Comparison of ENCODE assay signal across 8 mouse cellular contexts in the genomic region with DNA sequence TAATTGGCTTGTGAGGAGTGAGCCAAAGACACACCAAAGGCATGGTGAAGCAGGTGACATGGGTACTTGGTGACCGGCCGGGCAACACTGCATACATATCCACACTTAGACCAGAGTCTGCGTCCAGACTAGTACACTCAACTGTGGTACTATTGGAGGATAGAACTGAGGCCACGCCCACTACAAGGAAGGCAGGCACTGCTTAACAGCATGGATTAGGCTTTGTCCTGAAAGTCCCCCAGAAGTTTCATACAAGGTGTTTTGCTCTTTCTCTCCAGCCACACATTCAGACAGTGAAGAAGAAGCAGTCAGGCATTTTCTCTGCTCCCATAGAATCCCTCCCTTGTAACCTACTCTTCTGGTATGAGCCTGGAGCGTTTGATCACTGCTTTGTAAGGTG. TPM values are rescaled to one million over a fixed set of nuclear protein-coding genes. Genes with fewer than 3 reads are reported as not detected.
A peak's percentile ranks its signal among the peaks of the same experiment; 100 is the strongest.
DNase-seq lines count a peak whose midpoint lies in the region; ATAC-seq and TF ChIP-seq lines count a peak whose summit lies in the region.

No protein-coding gene starts in this region.

- no peak for TF ChIP-seq CTCF in stomach, postnatal 0 days (IDR thresholded peaks at IDR 0.05; ENCODE audit: low read depth)

- H3K27ac ChIP-seq in liver, embryonic 13.5 days, result peak overlapping the region; percentile 94
- peak overlapping the region; percentile 94; the same call in 1 of the 2 replicates for H3K27ac ChIP-seq in stomach, postnatal 0 days (replicated peaks)

- no peaks in the 10 kb centered on the region for H3K27me3 ChIP-seq in liver, embryonic 13.5 days
- no peaks in the 10 kb centered on the region for H3K27me3 ChIP-seq in stomach, postnatal 0 days (ENCODE audit: control insufficient read depth, insufficient read depth, low read length)

- H3K4me1 ChIP-seq in liver, embryonic 13.5 days (replicated peaks), result peaks cover 38% of the 10 kb centered on the region
- no peaks in the 10 kb centered on the region for H3K4me1 ChIP-seq in stomach, postnatal 0 days (replicated peaks; ENCODE audit: control insufficient read depth, insufficient read depth)

- H3K4me3 ChIP-seq in liver, embryonic 13.5 days (replicated peaks), result peak overlapping the region; percentile 72
- H3K4me3 ChIP-seq in stomach, postnatal 0 days (ENCODE audit: low read depth, low read length), result peak overlapping the region; percentile 86

- peak overlapping the region; percentile 84 for H3K9ac ChIP-seq in liver, embryonic 13.5 days
- peak overlapping the region; percentile 82 for H3K9ac ChIP-seq in stomach, postnatal 0 days (ENCODE audit: low read length)

- WGBS in liver, embryonic 13.5 days (ENCODE audit: insufficient replicate concordance), result 1% methylated on average over 5 of the region's 5 CpGs
- 0% methylated on average over 5 of the region's 5 CpGs for WGBS in stomach, postnatal 0 days

- H3K4me2 ChIP-seq in liver, embryonic 13.5 days, result peak overlapping the region; percentile 92
- peak overlapping the region; percentile 68 for H3K4me2 ChIP-seq in stomach, postnatal 0 days (replicated peaks; ENCODE audit: low read depth)

- no peak for TF ChIP-seq EP300 in stomach, postnatal 0 days (optimal IDR thresholded peaks at IDR 0.05)

- peak; percentile 72 for DNase-seq in urinary bladder, postnatal 14 days (ENCODE audit: low spot score)
- DNase-seq in urinary bladder, postnatal 10 days (ENCODE audit: low spot score), result no peak
- DNase-seq in embryo, embryonic 11.5 days (ENCODE audit: low read depth, low spot score), result peak; percentile 56
- peak; percentile 58 to 60 for DNase-seq in heart, adult 18-20 months
- peak; percentile 75 for DNase-seq in kidney, adult 11 months
- DNase-seq in liver, embryonic 13.5 days, result peak; percentile 71
- peak; percentile 16 to 18 for DNase-seq in natural killer cell, adult 2 months (ENCODE audit: low spot score in 2 of 2)
- DNase-seq in stomach, postnatal 0 days (ENCODE audit: low spot score), result peak; percentile 72

- H3K36me3 ChIP-seq in liver, embryonic 13.5 days, result peaks cover 26% of the 10 kb centered on the region
- H3K36me3 ChIP-seq in stomach, postnatal 0 days (ENCODE audit: control insufficient read depth, insufficient read depth, low read length), result no peaks in the 10 kb centered on the region; the same call in 1 of the 2 replicates

- H3K9me3 ChIP-seq in liver, embryonic 13.5 days (replicated peaks), result no peaks in the 10 kb centered on the region
- no peaks in the 10 kb centered on the region for H3K9me3 ChIP-seq in stomach, postnatal 0 days (ENCODE audit: control insufficient read depth, low read length)

- peak; percentile 55 for ATAC-seq in liver, embryonic 13.5 days (ENCODE audit: low read depth)
- ATAC-seq in stomach, postnatal 0 days (ENCODE audit: low FRiP score, low TSS enrichment), result peak; percentile 81

RNA-seq across cellular contexts. Expression of gene Gtf3c6, which starts 1.2 kb away (rescaled TPM):
- 10 to 100 TPM; 19.9 to 28.8 TPM for total RNA-seq in heart, adult 18-20 months (2021)
- 48.5 and 53.9 TPM in 2 replicates for polyA plus RNA-seq in liver, embryonic 13.5 days (2015; fragmentation: Nextera tagmentation; extraction: Ambion mirVana)
- polyA plus RNA-seq in stomach, postnatal 0 days (2015; fragmentation: Nextera tagmentation; extraction: Ambion mirVana), result 54.6 and 54.9 TPM in 2 replicates

RNA-seq across cellular contexts. Expression of gene Rpf2, which starts 9.9 kb away (rescaled TPM):
- total RNA-seq in heart, adult 18-20 months (2021), result 10 to 100 TPM; 13.3 to 14.7 TPM
- 61.4 and 74.1 TPM in 2 replicates for polyA plus RNA-seq in liver, embryonic 13.5 days (2015; fragmentation: Nextera tagmentation; extraction: Ambion mirVana)
- 31.5 and 33.6 TPM in 2 replicates for polyA plus RNA-seq in stomach, postnatal 0 days (2015; fragmentation: Nextera tagmentation; extraction: Ambion mirVana)

RNA-seq across cellular contexts. Expression of gene Amd1, which starts 45.3 kb away (rescaled TPM):
- 100 to 1,000 TPM in 1 of 2 experiments, 10 to 100 TPM in 1; 97.9 to 132 TPM for total RNA-seq in heart, adult 18-20 months (2021)
- polyA plus RNA-seq in liver, embryonic 13.5 days (2015; fragmentation: Nextera tagmentation; extraction: Ambion mirVana), result 58.0 and 79.3 TPM in 2 replicates
- 46.9 and 48.0 TPM in 2 replicates for polyA plus RNA-seq in stomach, postnatal 0 days (2015; fragmentation: Nextera tagmentation; extraction: Ambion mirVana)
